Mouse (Mus musculus): ENCODE measurements around the gene Pld1.

Gene Pld1

DNA sequence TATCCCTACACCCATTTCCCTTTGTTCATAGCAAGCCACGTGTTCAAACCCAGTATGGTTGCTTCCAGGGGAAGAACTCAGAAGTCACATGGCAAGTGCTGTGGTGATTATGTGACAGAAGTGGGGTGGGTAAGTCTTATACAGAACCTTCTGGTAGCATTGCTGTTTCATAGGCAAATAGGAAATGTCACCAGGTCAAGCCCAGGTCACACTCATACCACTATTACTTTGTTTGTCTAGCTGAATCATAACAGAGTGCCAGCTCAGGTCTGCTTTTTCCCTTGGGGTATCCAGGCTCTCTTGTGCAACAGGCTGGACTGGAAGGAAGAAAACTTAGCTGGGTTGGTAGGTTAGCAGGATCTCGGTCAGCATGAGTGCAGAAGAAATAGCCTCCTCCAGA, 219.5 kb downstream of the Pld1 start:
- DNase-seq (ENCODE audit: inconsistent ontology term): no peak

DNA sequence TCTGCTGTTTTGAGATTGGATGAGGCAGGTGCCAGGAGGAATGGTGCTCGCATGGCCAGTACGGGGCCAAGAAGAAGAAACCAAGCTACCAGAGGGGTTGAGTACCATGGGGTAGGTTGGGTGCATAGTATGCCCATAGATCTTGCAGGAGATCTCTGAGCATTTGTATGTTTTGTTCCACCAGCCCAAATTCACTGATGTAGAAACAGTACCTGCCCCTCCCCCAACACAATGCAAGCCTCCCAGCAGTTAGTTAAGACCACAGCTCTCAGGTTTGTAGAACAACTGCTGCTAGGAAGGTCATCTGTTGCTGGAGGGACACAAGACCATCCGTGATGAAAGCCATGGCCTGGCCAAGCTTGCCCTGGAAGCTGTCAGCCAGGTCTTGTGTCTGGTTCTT, 220.4 kb downstream of the Pld1 start:
- no peak for DNase-seq (ENCODE audit: inconsistent ontology term)

DNA sequence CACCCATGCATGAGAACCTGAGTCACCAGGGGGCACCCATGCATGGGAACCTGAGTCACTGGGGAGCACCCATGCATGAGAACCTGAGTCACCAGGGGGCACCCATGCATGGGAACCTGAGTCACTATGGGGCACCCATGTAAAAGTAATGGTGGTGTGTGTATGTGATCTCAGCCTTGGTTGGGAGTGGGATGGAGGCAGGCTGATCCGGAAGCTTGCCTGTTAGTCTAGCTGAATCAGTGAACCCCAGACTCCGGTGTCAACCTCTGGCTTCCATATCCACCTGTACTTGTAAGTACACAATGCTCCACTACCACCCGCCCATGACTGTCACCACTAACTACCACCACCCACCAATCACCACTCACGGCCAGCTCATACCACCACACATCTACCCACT, 223.9 kb downstream of the Pld1 start:
- DNase-seq (ENCODE audit: inconsistent ontology term): no peak

DNA sequence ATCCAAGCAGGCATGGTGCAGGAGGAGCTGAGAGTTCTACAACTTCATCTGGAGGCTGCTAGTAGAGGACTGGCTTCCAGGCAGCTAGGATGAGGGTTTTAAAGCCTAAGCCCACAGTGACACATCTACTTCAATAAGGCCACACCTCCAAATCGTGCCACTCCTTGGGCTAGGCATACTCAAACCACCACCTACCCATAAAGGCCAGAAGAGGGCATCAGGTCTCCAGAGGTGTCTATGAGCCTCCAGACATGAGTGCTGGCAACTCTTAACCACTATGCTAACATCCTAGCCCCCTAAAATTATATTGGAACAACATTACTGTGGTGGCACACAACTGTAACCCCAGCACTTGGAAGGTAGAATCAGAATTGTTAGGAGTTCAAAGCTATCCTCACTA, 226.2 kb downstream of the Pld1 start:
- DNase-seq (ENCODE audit: inconsistent ontology term): no peak

DNA sequence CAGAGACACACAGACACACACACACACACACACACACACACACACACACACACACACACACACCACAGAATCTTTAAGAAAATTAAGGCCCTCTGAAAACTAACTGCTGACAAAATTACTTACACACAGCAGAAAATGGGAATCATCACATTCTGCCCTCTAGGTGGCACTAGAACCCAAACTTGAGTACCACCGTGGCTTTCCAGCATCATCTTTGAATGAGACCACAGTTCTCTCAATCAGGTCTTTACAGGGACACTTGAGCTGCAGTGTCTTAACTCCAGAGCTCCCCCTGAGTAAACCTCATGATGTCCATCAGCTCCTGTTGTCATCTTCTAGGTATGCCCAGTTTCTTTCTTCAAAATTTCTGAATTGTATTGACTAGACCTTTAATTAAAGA, 227.1 kb downstream of the Pld1 start:
- peak; percentile 41 for DNase-seq (ENCODE audit: inconsistent ontology term)

DNA sequence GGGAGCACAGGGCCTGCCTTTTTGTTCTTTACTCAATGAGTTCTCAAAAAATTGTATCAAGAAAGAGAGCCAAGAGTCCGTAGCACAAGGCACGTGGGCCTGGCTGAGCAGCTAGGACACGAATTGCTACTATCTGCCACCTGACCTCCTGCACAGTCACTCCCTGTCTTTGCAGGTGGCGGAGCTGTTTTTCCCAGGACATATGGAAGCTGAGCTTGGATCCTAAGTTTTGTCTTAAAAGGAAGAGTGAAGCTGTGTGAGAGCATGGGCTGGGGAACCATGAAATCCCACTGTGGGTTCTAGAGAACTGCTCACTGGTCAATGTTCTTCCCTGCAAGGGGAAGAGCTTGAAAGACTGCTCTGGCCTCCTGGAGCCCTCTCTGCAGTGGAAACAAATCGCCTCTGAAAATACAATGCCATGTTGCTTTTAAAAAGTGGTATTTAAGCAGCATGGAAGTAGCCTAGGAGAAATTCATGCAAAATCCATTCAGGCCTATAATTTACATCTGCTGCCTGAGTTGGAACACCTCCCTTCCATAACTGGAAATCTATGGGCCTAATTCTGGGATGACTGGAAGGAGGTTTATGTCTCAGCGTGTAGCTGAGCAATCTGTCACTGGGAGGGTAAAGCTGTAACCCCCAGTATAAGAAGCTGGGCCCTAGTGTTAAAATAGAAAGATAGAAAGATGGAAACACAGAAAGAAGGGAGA, 229.5 kb downstream of the Pld1 start:
- no peak for DNase-seq (ENCODE audit: inconsistent ontology term)

DNA sequence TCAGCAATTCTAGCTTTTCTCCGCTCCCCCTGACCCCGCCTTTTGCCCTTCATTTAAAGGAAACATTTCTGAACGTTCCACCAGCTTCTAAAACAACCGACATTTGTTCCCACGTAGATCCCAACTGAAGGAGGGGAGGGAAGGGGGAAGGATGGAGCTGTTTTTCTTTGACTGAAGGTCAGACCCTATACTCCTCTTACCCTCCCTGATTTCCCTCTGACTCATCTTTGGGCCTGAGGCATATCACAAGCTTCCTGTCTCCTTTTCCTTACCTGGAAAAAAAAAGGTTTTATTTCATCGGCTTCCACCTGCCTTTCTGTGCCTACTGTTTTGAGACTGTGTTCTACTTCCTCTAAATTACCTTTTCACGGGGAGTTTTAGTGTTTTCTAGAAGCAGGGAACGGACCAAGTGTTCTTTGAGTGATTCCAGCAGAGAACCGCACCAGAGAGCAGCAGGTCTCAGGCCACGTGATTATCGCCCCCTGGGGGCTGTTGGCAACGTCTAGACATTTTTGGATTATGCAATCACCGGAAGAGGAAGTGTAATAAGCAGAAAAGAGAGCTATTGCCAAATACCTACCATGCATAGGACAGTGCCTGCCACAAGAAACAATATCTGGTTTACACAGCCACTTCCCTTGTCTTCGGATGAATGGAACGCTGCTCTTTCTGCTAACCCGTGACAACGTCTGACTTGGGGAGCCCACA, 232.6 kb downstream of the Pld1 start:
- peak; percentile 91 for DNase-seq (ENCODE audit: inconsistent ontology term)

DNA sequence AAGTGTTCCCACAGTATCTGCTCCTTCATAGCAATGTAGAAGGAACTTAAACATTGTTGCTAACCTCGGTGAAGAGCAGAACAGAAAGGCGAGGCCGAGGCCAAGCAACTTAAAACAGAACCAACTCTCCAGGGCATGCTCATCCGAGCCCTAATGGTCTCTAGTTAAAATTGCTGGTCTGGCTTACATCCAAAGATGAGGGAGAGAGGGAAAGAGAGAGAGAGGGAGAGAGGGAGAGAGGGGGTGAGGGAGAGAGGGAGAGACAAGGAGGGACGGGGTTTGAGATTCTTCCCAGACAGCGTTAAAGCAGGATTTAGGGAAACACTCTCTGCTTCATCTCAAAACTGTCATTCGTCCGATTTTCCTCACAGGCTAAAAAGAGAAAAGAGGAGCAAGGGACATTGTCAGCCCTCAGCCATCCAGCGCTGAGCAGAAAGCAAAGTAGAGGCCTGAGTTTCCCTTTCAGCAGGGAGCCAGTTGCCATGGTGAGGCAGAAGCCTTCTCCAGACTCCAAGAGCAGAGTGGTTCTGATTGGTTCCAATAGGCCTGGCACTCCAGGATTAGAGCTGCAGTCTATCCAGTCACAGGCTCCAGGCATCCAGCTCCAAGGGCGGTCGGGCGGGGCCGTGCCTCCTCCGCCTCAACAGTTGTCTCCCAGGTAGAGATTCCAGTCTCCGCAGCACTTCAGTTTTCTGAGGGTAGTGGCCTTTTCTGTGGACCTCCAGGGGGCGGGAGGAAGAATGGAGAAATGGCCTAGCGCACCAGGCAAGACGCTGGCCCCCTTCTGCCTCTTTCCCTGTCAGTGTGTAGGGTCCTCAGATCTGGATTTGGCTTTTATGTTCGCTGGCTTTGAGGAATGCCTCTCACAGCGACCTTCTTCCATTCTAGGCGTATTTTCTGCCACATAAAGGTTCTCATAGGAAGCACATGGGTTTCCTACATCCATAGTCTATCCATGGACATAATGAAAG, 237.8 kb downstream of the Pld1 start:
- peak; percentile 84 for DNase-seq (ENCODE audit: inconsistent ontology term)

DNA sequence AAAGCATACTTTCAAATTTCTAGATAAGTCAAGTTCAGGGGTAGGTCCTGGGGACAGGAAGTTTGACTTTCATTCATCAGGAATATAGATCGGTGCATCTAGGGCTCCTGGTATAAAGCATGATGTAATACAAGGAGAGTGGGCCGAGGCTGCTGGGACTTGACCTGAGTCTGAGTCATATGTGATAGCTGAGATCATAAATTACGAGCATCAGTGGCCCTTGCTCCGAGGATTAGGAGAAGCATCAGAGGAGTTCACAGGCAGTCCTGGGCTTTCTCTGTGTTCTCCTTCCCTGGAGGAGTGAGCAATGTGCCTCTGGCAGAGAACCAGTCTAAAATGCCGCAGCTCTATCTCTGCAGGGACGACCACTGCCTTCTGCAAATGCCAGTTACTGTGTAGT, 239.8 kb downstream of the Pld1 start:
- DNase-seq (ENCODE audit: inconsistent ontology term): no peak

All from Muller cell, postnatal 12 days (primary cell).